Mouse (Mus musculus) spleen, postnatal 10 days (tissue): ENCODE measurements at regions not wholly inside any gene's neighbourhood (a gene's known extent, or its start where the extent isn't known, plus 50 kb on each side); places are given as distances from the start of the nearest gene placed in this dataset.
A peak's percentile ranks its signal among the peaks of the same experiment; 100 is the strongest.
"Not testable (repeated sequence)": the region's sequence is repeated elsewhere in the genome, so short reads cannot be mapped to it uniquely, and the experiment has no call there.

ENCODE experiments used
- DNase-seq, 2 experiments: peaks; one replicate each; pipeline ENCODE4 v3.0.0; 2021 to 2022; ENCODE audit warnings: low spot score in 2 of 2

DNA sequence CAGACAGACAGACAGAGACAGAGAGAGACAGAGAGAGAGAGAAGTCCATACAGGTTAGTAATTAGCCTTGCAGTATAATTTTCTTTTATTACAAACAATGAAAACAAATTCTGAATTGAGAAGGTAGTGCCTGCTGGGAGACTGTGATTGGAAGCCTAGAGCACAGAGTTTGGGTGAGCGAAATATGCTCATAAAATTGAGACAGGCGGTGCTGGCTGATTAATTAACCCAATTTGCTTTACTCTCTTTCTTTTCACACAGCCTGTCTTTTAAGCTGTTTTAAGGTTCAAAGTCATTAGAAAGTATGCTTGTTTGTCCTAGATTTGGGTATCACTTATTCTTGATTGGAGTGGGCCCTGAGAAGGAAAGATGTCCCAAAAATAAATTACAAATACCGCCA is 816.1 kb downstream of the Car8 start:
- DNase-seq: no peak

DNA sequence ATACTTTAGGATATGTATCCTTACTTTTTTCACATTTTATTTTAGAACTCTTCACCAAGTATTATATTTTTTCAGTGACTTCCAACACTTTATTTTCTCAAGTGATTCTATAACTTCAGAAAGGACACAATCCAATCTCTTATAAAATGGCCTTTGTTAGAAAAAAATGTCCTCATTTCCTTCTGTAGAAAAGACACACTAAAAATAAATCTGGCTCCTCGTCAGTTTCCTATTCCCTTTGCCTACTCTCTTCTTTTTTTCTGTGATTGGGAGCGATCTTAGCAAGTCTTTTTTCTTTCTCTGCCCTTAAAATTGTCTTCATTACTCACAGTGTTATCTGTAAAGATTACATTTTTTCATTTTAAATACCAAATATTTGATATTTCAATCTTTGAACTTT is 824.5 kb downstream of the Car8 start:
- DNase-seq: no peak

GRCm38 (mm10) chr4:7392696-7393095 is 846.1 kb downstream of the Car8 start:
- no peak for DNase-seq

- DNase-seq: peak in 1 of 2 experiments; percentile 59
Observed at GRCm38 (mm10) chr4:7391596-7391995, 847.2 kb downstream of the Car8 start.

GRCm38 (mm10) chr4:7385069-7385468 is 853.8 kb downstream of the Car8 start:
- DNase-seq: no peak

- DNase-seq: no peak
Observed at GRCm38 (mm10) chr4:7379996-7380395, 858.8 kb downstream of the Car8 start.

DNA sequence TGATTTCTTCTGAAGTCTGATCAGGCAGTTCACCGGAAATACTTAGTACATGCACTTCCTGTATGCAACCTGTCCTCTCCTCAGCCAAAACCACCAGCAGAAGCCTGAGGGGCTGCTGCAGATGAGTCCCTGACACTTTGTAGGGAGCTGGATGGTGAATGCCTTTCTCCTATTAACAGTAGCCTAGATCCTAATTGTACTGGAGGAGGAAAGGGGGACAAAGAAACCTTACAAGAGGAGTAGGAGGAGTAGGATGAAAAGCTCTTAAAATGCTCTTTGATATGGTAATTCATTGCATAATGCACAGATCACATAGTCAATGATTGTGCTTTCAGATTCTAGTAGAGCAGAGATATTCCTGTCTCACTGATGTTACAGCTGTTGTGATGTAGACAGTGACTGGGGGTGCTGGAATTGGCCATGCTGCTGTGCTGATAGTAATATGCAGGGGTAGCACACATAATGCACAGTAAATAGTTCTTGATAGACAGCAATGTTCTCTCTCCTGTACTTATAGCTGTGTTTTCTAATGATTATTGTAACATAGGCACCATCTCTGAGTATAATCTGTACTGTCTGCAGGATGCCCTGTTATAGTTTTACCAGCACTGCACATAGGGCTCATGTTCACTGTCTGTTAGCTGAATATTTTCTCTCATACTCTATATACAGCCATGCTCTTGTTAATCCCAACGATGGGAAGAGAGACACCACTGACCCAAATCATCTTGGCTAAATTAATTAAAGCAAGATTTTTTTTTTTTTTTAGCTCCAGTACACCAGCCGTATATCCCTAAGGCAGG is 874.4 kb downstream of the Car8 start:
- DNase-seq: no peak

GRCm38 (mm10) chr4:7363508-7363907 is 875.3 kb downstream of the Car8 start:
- DNase-seq: no peak

GRCm38 (mm10) chr4:7356202-7356601 is 882.6 kb downstream of the Car8 start:
- no peak for DNase-seq

GRCm38 (mm10) chr4:7347317-7347716 is 891.5 kb downstream of the Car8 start:
- DNase-seq: no peak

- no peak for DNase-seq
Observed at GRCm38 (mm10) chr4:7341159-7341558, 897.7 kb downstream of the Car8 start.

DNA sequence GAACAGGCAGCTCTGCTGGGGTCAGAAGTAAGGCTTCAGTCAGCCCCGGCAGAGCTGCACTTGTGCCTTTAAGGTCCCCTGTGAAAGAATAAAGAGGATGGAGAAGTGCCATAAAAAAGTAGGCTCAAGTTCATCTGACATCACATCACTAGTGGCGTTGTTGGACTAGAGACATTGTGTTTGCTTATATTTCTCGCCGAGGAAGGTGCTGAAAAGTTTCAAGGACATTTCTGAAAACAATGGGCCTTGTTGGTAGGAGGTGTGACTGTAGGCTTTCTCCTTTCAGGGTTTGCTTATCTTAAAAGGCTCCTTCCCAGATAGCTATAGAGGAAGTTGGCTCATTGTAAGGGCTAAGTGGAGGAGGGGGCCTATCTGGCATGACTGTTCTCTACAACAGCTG is 924.6 kb downstream of the Car8 start:
- no peak for DNase-seq

GRCm38 (mm10) chr4:7313219-7313618 is 925.6 kb downstream of the Car8 start:
- DNase-seq: no peak

GRCm38 (mm10) chr4:7312160-7312559 is 926.7 kb downstream of the Car8 start:
- no peak for DNase-seq

DNA sequence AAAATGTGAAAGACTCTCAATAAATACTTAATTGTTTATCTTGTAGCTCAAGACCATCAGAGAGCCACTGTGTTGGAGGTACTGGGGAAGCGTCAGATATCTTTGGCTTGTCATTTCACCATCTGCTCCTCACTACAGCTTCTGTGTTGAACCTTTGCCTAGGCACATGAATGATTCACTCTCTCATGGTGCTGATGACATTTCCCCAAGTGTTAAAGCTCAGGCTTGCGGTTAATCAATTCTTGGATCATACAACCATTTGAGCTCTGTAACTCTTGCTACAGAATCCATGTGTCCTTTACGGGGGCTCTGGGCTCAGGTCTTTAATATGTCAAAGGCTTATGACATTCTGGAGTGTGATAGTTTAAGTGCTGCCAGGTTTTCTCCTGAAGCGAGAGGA is 969.8 kb downstream of the Car8 start:
- no peak for DNase-seq

GRCm38 (mm10) chr4:7256486-7256885 is 982.4 kb downstream of the Car8 start:
- no peak for DNase-seq

- DNase-seq: no peak
Observed at GRCm38 (mm10) chr4:7253616-7254015, 985.2 kb downstream of the Car8 start.

DNA sequence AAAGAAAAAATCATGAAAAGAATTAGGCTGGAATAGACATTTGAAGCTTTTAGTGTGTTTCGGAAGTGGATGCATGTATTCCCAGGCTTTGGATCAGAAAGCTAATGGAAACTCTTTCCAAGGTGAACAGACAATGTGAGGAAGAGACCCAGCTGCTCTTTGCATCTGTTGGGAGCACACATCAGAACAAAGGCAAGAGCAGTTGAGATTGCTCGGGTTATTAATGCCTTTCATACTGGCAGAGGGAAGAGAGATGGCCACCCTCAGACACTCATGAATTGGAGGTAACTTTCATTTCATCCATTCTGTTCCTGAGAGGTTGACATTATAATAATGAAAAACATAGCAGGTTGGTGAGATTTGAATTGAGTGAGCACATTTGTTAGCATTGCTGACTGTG is 987.2 kb downstream of the Car8 start:
- DNase-seq: no peak

- no peak for DNase-seq
Observed at GRCm38 (mm10) chr4:7247816-7248215, 991.0 kb downstream of the Car8 start.

DNA sequence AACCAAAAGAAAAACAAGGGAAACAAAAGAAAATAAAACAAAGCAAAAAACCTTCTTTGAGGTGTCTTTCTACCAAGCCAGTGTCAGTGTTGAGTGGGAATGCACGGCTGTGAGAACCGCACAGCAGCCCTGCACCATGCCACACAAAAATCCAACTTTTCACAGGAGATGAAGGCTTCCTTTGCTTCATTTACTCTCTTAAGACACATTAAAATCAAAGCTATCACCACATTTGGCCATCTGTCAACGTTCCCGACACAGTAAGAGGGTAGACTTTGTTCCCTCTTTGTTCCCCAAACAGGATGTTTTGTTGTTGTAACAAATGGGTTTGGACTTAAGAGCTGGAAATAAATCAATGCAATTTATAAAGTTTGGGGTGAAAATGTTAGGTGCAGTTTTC is 991.6 kb downstream of the Car8 start:
- DNase-seq: no peak

GRCm38 (mm10) chr4:7246828-7247227 is 992.0 kb downstream of the Car8 start:
- no peak for DNase-seq

- DNase-seq: no peak
Observed at GRCm38 (mm10) chr4:7245653-7246052, 993.2 kb downstream of the Car8 start.

DNA sequence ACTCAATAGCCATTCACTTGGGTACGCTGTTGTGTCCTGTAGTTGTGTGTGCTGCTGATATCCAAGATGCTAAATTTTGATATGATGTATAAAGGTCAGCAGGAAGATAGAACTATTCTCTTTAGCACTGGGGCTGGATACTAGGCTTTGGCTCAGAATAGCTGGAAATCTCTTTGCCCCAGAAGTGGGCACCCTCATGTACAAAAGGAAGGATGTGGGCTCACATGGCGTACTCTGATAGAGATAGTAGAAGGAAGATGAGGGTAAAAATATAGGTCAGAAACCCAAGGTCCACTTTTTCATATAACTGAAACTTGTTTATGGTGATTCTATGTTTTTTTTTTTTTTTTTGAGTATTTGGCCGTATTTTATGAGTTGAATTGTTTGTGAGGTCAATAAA is 1001.0 kb downstream of the Car8 start:
- no peak for DNase-seq

- not testable (repeated sequence) for DNase-seq
Observed at GRCm38 (mm10) chr4:7234537-7234936, 1004.3 kb downstream of the Car8 start.
